Mouse (Mus musculus) liver, embryonic 16.5 days (tissue): ENCODE measurements at regions not wholly inside any gene's neighbourhood (a gene's known extent, or its start where the extent isn't known, plus 50 kb on each side); places are given as distances from the start of the nearest gene placed in this dataset.

ENCODE experiments used
- ATAC-seq: fragments of 200-750 bp; cut with Nextera tagmentation; 2 replicates; pipeline ENCODE4 v1.8.0; 2017; ENCODE audit warnings: low read depth, mild to moderate bottlenecking, moderate number of reproducible peaks, moderate library complexity
- H3K27ac ChIP-seq: fragments of 300-500 bp; sonication (generic); 2 replicates; pipeline ENCODE4 v1.5.1; 2014; ENCODE audit warnings: mild to moderate bottlenecking, low read length
- H3K27me3 ChIP-seq: fragments of 300-500 bp; sonication (generic); 2 replicates; pipeline ENCODE4 v1.6.1; 2014; ENCODE audit warnings: low read depth, low read length, mixed read lengths; ENCODE audit not compliant: control insufficient read depth, insufficient read depth
- H3K36me3 ChIP-seq: fragments of 300-500 bp; sonication (generic); 2 replicates; pipeline ENCODE4 v1.6.1; 2014; ENCODE audit warnings: mild to moderate bottlenecking; ENCODE audit not compliant: control insufficient read depth, insufficient read depth
- H3K4me1 ChIP-seq: fragments of 300-500 bp; sonication (generic); 2 replicates; pipeline ENCODE4 v1.6.1; 2014; ENCODE audit warnings: low read depth, low read length, mixed read lengths; ENCODE audit not compliant: control insufficient read depth
- H3K4me2 ChIP-seq: fragments of 300-500 bp; sonication (generic); 2 replicates; pipeline ENCODE4 v1.6.1; 2014; ENCODE audit warnings: low read depth, low read length, mixed read lengths
- H3K4me3 ChIP-seq: fragments of 300-500 bp; sonication (generic); 2 replicates; pipeline ENCODE4 v1.5.1; 2014; ENCODE audit warnings: low read depth, mild to moderate bottlenecking, low read length
- H3K9ac ChIP-seq: fragments of 300-500 bp; sonication (generic); 2 replicates; pipeline ENCODE4 v1.6.1; 2014; ENCODE audit warnings: low read depth, low read length
- H3K9me3 ChIP-seq: fragments of 300-500 bp; sonication (generic); replicated peaks from 2 replicates; pipeline ENCODE4 v1.6.1; 2016; ENCODE audit warnings: low read length; ENCODE audit not compliant: control insufficient read depth
- WGBS: fragments of 180-500 bp; shearing (Covaris S2); extraction: QIAGEN DNeasy Blood & Tissue Kit; methylation state at CpG from one replicate; pipeline ENCODE4 v1.1.7; 2014; ENCODE audit not compliant: insufficient replicate concordance; 5-methylcytosine and 5-hydroxymethylcytosine counted together

DNA sequence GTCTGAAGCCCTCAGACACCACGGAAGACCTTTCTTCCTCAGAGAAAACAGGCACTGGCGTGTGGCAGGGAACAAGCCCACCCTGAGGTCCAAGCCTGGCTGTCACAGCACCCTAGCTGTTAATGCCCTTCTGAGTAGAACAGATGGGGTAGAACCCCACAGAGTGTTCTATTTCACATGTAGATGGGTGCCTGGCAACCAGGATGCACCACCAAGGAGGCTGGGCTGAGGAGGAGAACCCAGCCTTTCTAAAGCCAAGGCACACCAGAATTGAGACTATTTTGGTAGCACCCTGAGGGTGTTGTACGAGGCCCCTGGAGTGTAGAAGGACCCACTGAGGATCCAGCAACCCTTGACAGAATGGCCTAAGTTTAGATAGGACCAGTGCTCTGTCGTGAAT lies 534.9 kb upstream of the Tmem132c start:
- Histone ChIP-seq H3K27ac (no peak overlapping the region), H3K9ac (no peak overlapping the region), H3K9me3 (peaks cover 2% of the 10 kb centered on the region), H3K4me3 (no peak overlapping the region), H3K4me1 (no peaks in the 10 kb centered on the region), H3K27me3 (no peaks in the 10 kb centered on the region), H3K4me2 (no peak overlapping the region), H3K36me3 (no peaks in the 10 kb centered on the region)
- ATAC-seq, result no peak
- WGBS, result 41% methylated on average over 4 of the region's 4 CpGs

DNA sequence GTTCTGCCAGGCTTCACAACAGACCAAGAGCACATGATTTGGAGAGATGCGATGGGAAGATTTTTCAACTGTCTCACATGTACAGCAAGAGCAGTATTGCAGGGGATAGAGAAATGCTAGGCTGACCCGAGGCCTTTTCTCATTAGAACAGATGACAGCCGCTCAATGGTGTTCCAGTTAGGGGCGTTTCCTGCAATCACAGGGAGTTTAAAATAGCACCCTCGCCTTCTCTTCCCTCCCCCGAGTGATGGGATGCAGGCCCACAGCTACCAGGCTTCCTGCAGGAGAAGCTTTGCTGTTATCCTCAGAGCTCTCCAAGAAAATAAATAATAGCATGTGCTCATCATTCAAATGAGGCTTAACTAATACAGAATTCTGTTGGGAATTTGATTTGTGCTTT lies 526.9 kb upstream of the Tmem132c start:
- H3K27ac ChIP-seq, result no peak overlapping the region
- no peak overlapping the region for H3K4me2 ChIP-seq
- ATAC-seq, result no peak
- H3K9ac ChIP-seq, result no peak overlapping the region
- H3K36me3 ChIP-seq, result no peaks in the 10 kb centered on the region
- no peaks in the 10 kb centered on the region for H3K27me3 ChIP-seq
- no peaks in the 10 kb centered on the region for H3K4me1 ChIP-seq
- 39% methylated on average over 6 of the region's 6 CpGs for WGBS
- H3K4me3 ChIP-seq, result no peak overlapping the region
- H3K9me3 ChIP-seq, result no peaks in the 10 kb centered on the region

DNA sequence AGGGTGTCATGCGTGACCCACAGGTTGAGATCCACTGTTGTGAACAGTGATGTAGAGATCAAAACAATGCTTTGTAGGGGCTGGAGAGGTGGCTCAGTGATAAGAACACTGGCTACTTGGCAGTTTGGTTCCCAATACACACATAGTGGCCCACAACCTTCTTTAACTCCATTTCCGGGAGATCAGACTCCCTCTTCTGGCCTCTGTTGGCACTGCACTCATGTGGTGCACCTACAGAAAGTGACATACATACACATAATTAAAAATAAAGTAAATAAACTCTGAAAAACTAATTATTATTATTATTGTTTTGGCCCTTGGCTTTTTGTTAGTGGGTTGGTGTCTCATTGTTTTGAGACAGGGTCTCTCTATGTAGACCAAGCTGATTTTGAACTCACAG lies 523.2 kb upstream of the Tmem132c start:
- no peaks in the 10 kb centered on the region for H3K4me1 ChIP-seq
- H3K36me3 ChIP-seq, result no peaks in the 10 kb centered on the region
- no peaks in the 10 kb centered on the region for H3K9me3 ChIP-seq
- no peaks in the 10 kb centered on the region for H3K27me3 ChIP-seq
- H3K27ac ChIP-seq, result no peak overlapping the region
- no peak overlapping the region for H3K9ac ChIP-seq
- no peak overlapping the region for H3K4me3 ChIP-seq
- no peak overlapping the region for H3K4me2 ChIP-seq
- ATAC-seq, result no peak
- 74% methylated on average over 2 of the region's 2 CpGs for WGBS

DNA sequence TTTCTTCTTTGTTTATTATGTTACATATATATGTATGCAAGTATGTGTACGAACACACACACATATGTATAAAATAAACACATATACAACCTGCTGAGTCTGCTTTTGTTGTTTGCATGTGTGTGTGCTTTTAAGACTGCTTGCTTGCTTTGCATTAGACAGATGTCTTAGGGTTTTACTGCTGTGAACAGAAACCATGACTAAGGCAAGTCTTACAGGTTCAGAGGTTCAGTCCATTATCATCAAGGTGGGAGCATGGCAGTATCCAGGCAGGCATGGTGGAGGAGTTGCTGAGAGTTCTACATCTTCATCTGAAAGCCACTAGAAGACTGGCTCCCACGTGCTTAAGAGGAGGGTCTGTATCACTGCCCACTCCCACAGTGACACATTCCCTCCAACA lies 520.3 kb upstream of the Tmem132c start:
- WGBS, result 55% methylated on average over 2 of the region's 2 CpGs
- Histone ChIP-seq H3K4me2 (no peak overlapping the region), H3K27ac (no peak overlapping the region), H3K9ac (no peak overlapping the region), H3K4me3 (no peak overlapping the region), H3K9me3 (no peaks in the 10 kb centered on the region), H3K4me1 (no peaks in the 10 kb centered on the region), H3K36me3 (no peaks in the 10 kb centered on the region), H3K27me3 (no peaks in the 10 kb centered on the region)
- ATAC-seq, result no peak

DNA sequence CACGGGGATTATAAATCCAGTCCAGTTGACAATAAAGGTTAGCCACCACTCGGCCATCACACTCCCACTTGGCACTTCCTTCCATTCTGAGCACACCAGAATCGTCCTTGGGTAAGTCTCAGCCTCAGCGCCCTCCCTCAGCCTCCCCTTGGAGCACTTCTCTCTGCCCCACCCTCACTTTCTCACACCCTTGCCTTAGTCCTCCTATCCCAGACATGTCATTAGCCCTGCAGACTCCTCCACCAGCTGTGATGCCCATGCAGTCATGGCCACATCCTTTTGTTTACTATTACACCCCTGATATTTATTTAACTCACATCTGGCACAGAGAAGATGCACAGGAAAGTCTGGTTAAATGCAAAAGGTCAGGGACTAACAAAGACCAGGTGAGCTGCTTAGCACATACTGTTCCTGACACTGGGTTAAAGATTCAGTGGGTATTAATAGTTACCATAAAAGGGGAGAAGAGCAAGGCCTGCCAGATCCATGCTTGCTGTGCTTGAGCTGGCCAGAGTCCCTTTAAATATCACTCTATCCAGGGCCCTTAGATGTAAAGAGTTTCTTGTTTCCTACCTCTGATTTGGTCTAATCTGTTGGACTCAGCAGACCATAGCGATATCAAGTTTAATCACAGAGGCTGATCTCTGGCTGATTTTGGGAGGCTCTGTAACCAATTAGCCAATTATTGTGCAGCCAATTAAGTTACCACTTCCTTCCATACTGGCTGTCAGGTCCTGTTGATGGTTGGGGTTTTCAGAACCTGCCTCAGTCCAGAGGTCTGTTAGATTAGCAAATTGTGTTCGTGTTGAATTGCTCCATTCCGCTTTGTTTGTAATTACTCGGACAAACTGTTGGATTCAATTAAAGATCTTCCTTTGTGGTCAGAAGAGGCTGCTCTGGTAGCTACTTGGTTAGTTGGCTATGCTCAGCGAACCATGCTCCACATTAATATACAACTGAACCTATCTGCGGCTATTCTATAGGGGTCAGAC lies 518.0 kb upstream of the Tmem132c start:
- Histone ChIP-seq H3K9ac (no peak overlapping the region), H3K4me1 (no peaks in the 10 kb centered on the region), H3K4me2 (no peak overlapping the region), H3K4me3 (no peak overlapping the region), H3K27me3 (no peaks in the 10 kb centered on the region), H3K27ac (no peak overlapping the region), H3K36me3 (no peaks in the 10 kb centered on the region), H3K9me3 (no peaks in the 10 kb centered on the region)
- no peak for ATAC-seq
- 47% methylated on average over 10 of the region's 10 CpGs for WGBS

DNA sequence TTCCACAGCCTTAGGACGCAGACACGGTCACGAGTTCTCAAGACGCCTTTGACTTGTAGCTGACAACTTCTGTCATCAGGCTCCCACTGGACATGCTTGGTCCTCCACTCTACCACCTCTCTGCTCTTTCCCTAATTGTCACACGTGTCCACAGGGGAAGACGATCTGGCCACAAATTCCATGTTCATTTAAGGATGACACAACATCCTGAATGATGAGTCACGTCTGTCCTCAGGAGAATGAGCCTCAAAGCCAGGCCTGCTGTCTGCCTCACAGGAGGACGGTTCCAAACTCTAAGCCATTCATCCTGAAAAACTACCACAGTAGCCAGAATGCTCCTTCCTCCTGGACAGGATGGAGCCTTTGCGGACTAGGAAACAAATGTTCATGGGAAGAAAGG lies 517.3 kb upstream of the Tmem132c start:
- WGBS, result 55% methylated on average over 9 of the region's 9 CpGs
- H3K4me1 ChIP-seq, result no peaks in the 10 kb centered on the region
- H3K4me3 ChIP-seq, result no peak overlapping the region
- H3K27ac ChIP-seq, result no peak overlapping the region
- no peak for ATAC-seq
- H3K27me3 ChIP-seq, result no peaks in the 10 kb centered on the region
- H3K9me3 ChIP-seq, result no peaks in the 10 kb centered on the region
- no peaks in the 10 kb centered on the region for H3K36me3 ChIP-seq
- no peak overlapping the region for H3K4me2 ChIP-seq
- H3K9ac ChIP-seq, result no peak overlapping the region

DNA sequence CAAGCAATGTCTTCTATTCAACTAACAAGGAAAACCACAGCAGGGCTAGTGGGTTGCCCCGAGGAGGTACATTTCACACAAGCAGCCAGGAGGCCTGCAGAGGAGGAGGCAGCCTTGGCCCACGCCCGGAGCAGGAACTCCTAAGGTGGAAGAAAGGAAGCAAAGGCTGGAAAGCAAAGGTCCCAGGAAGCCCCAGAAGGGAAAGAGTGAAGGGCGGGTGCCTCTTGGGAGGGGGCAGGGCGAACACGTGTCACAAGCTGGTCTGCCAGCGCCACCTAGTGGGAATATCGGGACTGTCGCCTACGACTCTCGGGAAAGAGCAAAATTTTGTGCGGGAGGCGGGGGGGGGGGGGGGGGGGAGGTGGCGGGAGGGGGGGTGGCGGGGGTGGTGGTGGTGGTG lies 508.1 kb upstream of the Tmem132c start:
- no peak for ATAC-seq
- Histone ChIP-seq H3K4me3 (no peak overlapping the region), H3K4me1 (no peaks in the 10 kb centered on the region), H3K27me3 (no peaks in the 10 kb centered on the region), H3K4me2 (no peak overlapping the region), H3K9ac (no peak overlapping the region), H3K9me3 (no peaks in the 10 kb centered on the region), H3K27ac (no peak overlapping the region), H3K36me3 (no peaks in the 10 kb centered on the region)
- 10% methylated on average over 6 of the region's 15 CpGs for WGBS

DNA sequence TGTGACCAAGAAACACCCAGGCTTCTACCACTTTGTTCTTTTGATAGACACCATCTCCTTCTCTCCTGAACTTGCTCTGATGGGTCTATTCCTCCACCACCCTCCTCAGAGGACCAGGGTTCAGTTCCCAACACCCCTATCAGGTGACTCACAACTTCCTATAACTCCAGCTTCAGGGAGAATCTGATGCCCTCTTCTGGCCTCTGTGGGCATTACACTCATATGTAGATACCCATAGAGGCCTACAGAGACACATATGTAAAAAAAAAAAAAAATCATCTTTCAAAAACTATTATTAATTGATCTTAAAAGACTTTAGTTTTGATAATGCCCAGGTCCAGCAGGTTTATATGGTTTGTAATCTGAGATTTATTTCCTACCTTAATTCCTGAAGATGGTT lies 505.9 kb upstream of the Tmem132c start:
- Histone ChIP-seq H3K4me3 (no peak overlapping the region), H3K36me3 (no peaks in the 10 kb centered on the region), H3K9ac (no peak overlapping the region), H3K27ac (no peak overlapping the region), H3K4me1 (no peaks in the 10 kb centered on the region), H3K4me2 (no peak overlapping the region), H3K27me3 (no peaks in the 10 kb centered on the region), H3K9me3 (no peaks in the 10 kb centered on the region)
- no peak for ATAC-seq

DNA sequence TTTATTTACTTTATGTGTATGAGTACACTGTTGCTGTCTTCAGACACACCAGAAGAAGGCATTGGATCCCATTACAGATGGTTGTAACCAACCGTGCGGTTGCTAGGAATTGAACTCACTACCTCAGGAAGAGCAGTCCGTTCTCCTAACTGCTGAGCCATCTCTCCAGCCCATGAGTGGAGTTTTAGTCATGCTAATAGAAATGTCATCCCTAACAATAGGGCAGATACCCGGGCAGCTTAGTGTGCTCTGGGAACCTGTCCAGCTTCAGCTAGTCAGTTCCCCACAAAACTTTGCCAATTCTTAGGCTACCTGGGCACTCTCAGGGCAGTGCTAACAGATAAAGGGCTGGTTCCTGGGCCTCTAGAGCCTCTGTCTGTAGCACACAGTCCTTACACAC lies 503.9 kb upstream of the Tmem132c start:
- H3K27ac ChIP-seq, result no peak overlapping the region
- 54% methylated on average over 4 of the region's 4 CpGs for WGBS
- H3K36me3 ChIP-seq, result no peaks in the 10 kb centered on the region
- no peak for ATAC-seq
- H3K4me3 ChIP-seq, result no peak overlapping the region
- H3K9ac ChIP-seq, result no peak overlapping the region
- H3K4me2 ChIP-seq, result no peak overlapping the region
- H3K9me3 ChIP-seq, result no peaks in the 10 kb centered on the region
- no peaks in the 10 kb centered on the region for H3K27me3 ChIP-seq
- H3K4me1 ChIP-seq, result no peaks in the 10 kb centered on the region
